Mouse (Mus musculus) cerebellum, adult 2 months (tissue): ENCODE measurements around the gene Mst1r. TPM values are rescaled to one million over a fixed set of nuclear protein-coding genes. Genes with fewer than 3 reads are reported as not detected.

ENCODE experiments used
- DNase-seq, 2 experiments: peaks; one replicate each; pipeline ENCODE4 v3.0.0; 2021
- H3K27ac ChIP-seq: fragments of 200-500 bp; 2 replicates; pipeline ENCODE4 v1.5.1; 2012; ENCODE audit warnings: low read length, control low read depth, inconsistent platforms; ENCODE audit not compliant: insufficient read depth
- H3K27me3 ChIP-seq: fragments of 200-500 bp; 2 replicates; pipeline ENCODE4 v1.6.1; 2012; ENCODE audit warnings: inconsistent platforms, mild to moderate bottlenecking, low read length, moderate library complexity; ENCODE audit not compliant: control insufficient read depth, insufficient read depth
- H3K4me1 ChIP-seq: fragments of 200-500 bp; 2 replicates; pipeline ENCODE4 v1.6.1; 2011; ENCODE audit warnings: low read length; ENCODE audit not compliant: control insufficient read depth, insufficient read depth
- H3K4me3 ChIP-seq: fragments of 200-500 bp; replicated peaks from 2 replicates; pipeline ENCODE3; 2011; ENCODE audit warnings: mild to moderate bottlenecking, low read depth, low read length, control low read depth; ENCODE audit not compliant: insufficient read depth
- CTCF ChIP-seq: fragments of 200-500 bp; IDR thresholded peaks from 2 replicates; pipeline ENCODE4 v1.5.1; 2011; ENCODE audit warnings: low read depth, mild to moderate bottlenecking, control low read depth, low read length, moderate library complexity, borderline replicate concordance; ENCODE audit not compliant: insufficient read depth
- POLR2A ChIP-seq: fragments of 200-500 bp; IDR thresholded peaks from 2 replicates; pipeline ENCODE4 v1.6.1; 2011; ENCODE audit warnings: low read length, control low read depth, borderline replicate concordance; ENCODE audit not compliant: insufficient read depth
- WGBS: fragments of 180-500 bp; shearing (Covaris S2); methylation state at CpG from one replicate; pipeline ENCODE4 v1.1.7; 2018; 5-methylcytosine and 5-hydroxymethylcytosine counted together
- polyA plus RNA-seq: library from polyadenylated mRNA; depleted of rRNA; stranded (reverse); fragments of >200 nt; gene quantifications from 2 replicates; pipeline ENCODE4 v1.2.3, GENCODE M21; 2012

Gene Mst1r
- polyA plus RNA-seq, 1 experiment, result 1.0 TPM

GRCm38 (mm10) chr9:107906967-107907800, 511 bp downstream of the Mst1r start:
- no peak for DNase-seq
- Histone ChIP-seq H3K4me3 (no peak overlapping the region), H3K27me3 (no peaks in the 10 kb centered on the region), H3K27ac (no peak overlapping the region), H3K4me1 (no peaks in the 10 kb centered on the region)
- 51% methylated on average over 31 of the region's 31 CpGs for WGBS
- TF ChIP-seq CTCF, result no peak
- TF ChIP-seq POLR2A, result no peak

GRCm38 (mm10) chr9:107907801-107908120, 1.1 kb downstream of the Mst1r start:
- 71% methylated on average over 14 of the region's 14 CpGs for WGBS
- TF ChIP-seq POLR2A (no peak), CTCF (no peak)
- H3K4me1 ChIP-seq, result no peaks in the 10 kb centered on the region
- DNase-seq, result no peak
- H3K27me3 ChIP-seq, result no peaks in the 10 kb centered on the region
- no peak overlapping the region for H3K27ac ChIP-seq
- H3K4me3 ChIP-seq, result no peak overlapping the region

- H3K4me3 ChIP-seq, result no peak overlapping the region
- no peaks in the 10 kb centered on the region for H3K27me3 ChIP-seq
- H3K4me1 ChIP-seq, result no peaks in the 10 kb centered on the region
- 43% methylated on average over 18 of the region's 18 CpGs for WGBS
- TF ChIP-seq POLR2A (no peak), CTCF (no peak)
- H3K27ac ChIP-seq, result no peak overlapping the region
- no peak for DNase-seq
Observed at GRCm38 (mm10) chr9:107908410-107909158, 1.9 kb downstream of the Mst1r start.

GRCm38 (mm10) chr9:107910025-107910769, 3.5 kb downstream of the Mst1r start:
- Histone ChIP-seq H3K27me3 (no peaks in the 10 kb centered on the region), H3K4me3 (no peak overlapping the region), H3K4me1 (no peaks in the 10 kb centered on the region), H3K27ac (no peak overlapping the region)
- no peak for DNase-seq
- 92% methylated on average over 15 of the region's 15 CpGs for WGBS
- TF ChIP-seq POLR2A (no peak), CTCF (no peak)

- Histone ChIP-seq H3K4me3 (no peak overlapping the region), H3K27me3 (no peaks in the 10 kb centered on the region), H3K27ac (no peak overlapping the region), H3K4me1 (no peaks in the 10 kb centered on the region)
- TF ChIP-seq POLR2A (no peak), CTCF (no peak)
- 26% methylated on average over 16 of the region's 16 CpGs for WGBS
- no peak for DNase-seq
Observed at GRCm38 (mm10) chr9:107914764-107915420, 8.2 kb downstream of the Mst1r start.

- DNase-seq, result no peak
- no peak overlapping the region for H3K27ac ChIP-seq
- 19% methylated on average over 13 of the region's 13 CpGs for WGBS
Observed at GRCm38 (mm10) chr9:107917895-107918608, 11.4 kb downstream of the Mst1r start.

GRCm38 (mm10) chr9:107918884-107919283, 12.2 kb downstream of the Mst1r start:
- no peak for TF ChIP-seq CTCF
- TF ChIP-seq POLR2A, result no peak
- Histone ChIP-seq H3K27me3 (no peaks in the 10 kb centered on the region), H3K27ac (no peak overlapping the region), H3K4me3 (no peak overlapping the region), H3K4me1 (no peaks in the 10 kb centered on the region)
- WGBS, result 79% methylated on average over 6 of the region's 6 CpGs
- DNase-seq, result no peak

More at GRCm38 (mm10) chr9:107917895-107918608, 11.4 kb downstream of the Mst1r start:
- Histone ChIP-seq H3K4me1 (no peaks in the 10 kb centered on the region), H3K4me3 (no peak overlapping the region), H3K27me3 (no peaks in the 10 kb centered on the region)
- TF ChIP-seq POLR2A (no peak), CTCF (no peak)
